Mouse (Mus musculus) forelimb bud, embryonic 11.5 days (tissue): ENCODE data around the gene Mdga1.

Experiments used
- DNase-seq: peaks from one replicate; pipeline ENCODE4 v3.0.0-alpha.2; 2012; ENCODE audit warnings: low read depth, low spot score

Mdga1 gene

DNA sequence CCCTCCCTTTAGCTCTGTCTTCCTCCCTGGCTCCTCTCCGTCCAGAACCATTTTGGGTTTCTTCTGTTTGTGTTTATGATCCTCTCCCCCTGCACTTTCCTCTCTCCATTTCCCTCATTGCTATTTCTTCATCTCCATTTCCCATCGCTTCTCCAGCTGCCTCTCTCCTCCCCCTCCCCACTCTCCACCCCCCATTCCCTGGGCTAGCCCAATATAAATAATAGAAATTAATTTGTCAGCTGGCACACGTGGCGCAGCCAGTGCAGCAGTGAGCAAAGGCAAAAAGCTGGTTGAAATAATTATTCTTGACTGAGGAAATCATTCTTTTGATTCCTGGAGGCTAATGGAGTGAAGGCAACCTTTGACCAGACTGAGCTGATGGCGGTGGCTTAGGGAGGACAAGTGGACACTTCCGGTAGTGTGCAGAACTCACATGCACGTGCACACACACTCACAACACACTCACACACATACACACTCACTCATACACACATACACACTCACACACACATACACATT lies at the start of gene Mdga1:
Gene Mdga1, minus strand, starts transcription at position 51 of the 519 bp plus-strand sequence.
- no peak for DNase-seq

DNA sequence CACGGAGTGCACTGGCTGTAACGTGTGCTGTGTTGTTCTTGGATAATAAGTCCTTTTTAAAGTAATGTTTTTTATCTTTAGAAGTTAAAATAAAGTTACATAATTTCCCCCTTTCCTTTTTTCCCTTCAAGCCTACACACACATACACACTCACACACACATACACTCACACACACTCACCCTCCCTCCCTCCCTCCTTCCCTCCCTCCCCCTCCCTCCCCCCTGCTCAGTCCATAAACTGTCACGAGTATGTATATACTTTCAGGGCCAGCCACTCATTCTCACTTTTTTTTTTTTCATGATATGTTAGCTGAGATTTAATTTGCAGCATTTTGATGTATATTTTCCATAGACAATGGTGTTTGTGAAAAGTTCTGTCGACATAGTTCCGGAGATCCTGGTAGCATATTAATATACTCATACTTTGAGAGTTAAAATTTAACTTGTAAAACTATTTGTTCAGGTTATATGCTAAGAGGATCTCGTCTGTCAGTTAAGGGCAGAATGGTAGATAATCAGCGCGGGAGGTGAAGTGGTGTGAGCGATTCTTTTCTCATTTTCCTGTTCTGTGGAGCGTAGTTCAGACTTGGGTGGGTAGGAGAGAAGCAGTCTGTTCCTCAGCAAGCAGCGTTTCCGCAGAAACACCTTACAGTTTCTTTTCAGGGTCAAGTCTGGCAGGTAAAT lies 49.2 kb upstream of the Mdga1 start:
- no peak for DNase-seq

- DNase-seq = no peak
Measured at GRCm38 (mm10) chr17:30014660-30015059, 44.8 kb upstream of the Mdga1 start.

GRCm38 (mm10) chr17:30008392-30008791 lies 38.5 kb upstream of the Mdga1 start:
- no peak for DNase-seq

- no peak for DNase-seq
Measured at GRCm38 (mm10) chr17:30007883-30008282, 38.0 kb upstream of the Mdga1 start.

DNA sequence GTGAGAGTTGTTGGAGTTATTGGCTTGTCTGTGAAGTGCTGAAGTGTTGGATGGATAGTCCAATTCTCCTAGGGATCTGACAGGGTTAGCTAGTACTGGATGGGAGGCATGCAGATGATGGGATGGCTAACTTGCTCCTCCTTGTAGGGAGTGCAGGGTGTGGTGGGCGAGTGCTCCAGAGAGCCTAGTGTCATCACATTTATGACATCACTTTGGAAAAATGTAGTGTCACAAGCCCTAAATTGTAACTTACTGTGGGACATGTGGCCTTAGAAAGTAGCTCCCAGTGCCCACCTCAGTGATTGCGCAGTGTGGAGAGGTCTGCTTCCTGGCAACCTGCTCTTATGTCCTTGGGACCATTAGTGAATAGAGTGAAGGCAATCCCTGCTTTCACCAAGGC lies 37.0 kb upstream of the Mdga1 start:
- DNase-seq = no peak

DNA sequence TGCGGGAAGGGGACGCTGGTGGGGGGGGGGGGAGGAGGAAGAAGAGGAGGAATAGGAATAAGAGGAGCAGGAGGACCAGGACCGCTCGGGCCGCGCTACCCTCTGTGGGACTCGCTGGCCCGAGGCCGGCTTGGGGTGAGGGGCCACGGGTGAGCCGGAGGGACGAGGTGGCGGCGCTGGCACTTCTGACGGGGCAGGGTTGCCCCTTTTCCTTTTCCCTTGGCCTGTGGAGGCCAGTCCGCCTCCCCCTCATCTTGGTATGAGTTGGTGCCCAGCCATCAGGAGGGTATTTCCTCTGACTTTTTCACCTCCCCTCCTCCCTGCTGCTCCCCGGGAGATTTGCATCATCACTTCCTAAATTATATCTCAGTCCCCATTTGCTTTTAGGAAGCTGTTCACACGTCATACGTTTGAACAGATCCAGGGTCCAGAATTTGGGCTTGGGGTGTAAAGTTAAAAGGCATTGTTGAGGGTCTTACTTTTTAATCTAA lies 35.6 kb upstream of the Mdga1 start:
- no peak for DNase-seq

DNA sequence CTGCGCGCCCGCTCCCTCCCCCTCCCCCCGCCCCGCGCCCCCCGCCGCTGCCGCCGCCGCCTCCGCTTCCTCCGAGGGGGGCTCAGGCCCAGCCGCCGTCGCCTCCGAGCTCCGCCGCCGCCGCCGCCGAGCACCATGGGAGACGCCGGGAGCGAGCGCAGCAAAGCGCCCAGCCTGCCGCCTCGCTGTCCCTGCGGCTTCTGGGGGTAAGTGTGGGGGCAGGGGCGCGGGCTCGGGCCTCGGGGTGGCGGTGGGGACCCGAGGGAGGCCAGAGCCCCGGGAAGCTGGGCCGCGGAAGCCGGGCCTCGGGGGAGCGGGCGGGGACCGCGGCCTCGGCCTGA lies 35.2 kb upstream of the Mdga1 start:
- no peak for DNase-seq

DNA sequence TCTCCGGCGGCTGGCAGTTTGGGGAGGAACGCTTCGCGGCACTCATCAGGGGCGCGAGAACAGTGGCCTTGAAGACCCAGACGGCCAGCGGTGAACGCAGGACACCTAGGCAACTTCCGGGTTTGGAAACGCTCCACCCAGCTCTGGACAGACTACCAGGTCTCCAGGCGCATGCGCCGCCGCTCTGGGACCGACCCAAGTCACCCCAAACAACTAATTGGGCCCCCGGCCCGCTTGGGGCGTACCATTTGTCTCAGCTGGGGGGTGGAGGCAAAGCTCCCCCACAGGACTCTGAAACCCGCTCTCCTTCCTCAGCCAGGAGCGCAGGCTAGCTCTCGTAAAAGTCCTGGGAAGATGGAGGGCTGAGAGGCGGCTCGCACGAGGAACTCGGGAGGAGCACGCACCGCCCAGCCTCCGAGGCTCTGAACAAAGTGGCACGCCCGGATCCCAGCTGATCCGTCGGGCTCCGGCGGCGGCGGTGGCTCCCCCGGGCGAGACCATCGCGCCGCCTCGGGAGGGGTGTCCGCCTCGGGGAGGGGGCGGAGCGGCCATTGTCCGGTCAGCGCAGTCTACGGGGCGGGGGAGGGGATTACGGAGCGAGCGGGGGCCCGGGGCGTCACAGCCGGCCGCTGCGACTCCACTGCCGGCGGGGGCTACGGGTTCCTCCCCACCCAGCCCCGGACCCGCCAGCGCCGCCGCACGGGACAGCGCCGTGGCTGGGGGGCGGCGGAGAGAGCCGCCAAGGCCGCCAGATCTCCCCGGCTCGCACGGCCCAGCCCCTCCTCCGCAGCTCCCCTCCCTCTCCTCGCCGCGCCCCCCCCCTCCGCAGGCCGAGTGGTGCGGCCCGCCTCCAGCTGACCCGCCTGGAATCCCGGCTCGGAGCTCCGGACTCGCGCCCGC lies 34.6 kb upstream of the Mdga1 start, which contains the start of gene Zfand3:
Gene Zfand3, plus strand, starts transcription at position 531 of the 900 bp plus-strand sequence.
- peak; percentile 95 for DNase-seq

- no peak for DNase-seq
Measured at GRCm38 (mm10) chr17:29998566-29999295, 28.8 kb upstream of the Mdga1 start.

- no peak for DNase-seq
Measured at GRCm38 (mm10) chr17:29997726-29998125, 27.8 kb upstream of the Mdga1 start.

GRCm38 (mm10) chr17:29995986-29996385 lies 26.1 kb upstream of the Mdga1 start:
- DNase-seq = no peak

- no peak for DNase-seq
Measured at GRCm38 (mm10) chr17:29994459-29994858, 24.6 kb upstream of the Mdga1 start.

- DNase-seq = no peak
Measured at GRCm38 (mm10) chr17:29994011-29994410, 24.1 kb upstream of the Mdga1 start.

GRCm38 (mm10) chr17:29993488-29993887 lies 23.6 kb upstream of the Mdga1 start:
- DNase-seq = no peak

DNA sequence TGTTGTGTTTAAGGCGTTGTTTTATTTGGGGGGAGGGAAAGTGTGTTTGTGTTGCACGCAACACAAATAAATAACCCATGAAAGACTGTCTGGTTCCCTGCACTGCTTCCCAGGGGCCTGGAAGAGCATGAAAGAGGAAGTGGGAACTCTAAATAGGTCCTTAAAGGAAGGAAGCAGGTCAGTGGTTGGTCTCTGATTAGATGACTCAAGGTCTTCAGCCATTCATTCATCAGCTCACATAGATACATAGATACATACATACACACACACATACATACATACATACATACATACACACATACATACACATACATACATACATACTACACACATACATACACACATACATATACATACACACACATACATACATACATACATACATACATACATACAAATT lies 21.0 kb upstream of the Mdga1 start:
- no peak for DNase-seq

DNA sequence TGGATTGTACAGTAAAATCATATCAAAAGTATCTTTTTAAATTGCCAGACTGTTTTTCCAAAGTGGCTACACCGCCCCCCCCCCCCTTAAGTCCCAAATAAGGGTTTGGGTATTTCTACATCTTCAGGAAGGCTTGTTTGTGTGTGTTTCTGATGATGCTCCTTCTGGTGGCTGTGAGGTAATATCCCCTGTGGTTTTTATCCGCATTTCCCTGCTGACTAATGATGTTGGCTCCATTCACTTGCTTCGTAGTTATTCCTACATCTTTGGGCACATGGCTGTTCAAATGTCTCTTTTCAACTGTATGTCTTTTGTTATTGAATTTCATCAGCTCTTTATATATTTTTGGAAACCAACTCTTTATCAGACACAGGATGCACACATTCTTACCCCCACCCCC lies 20.2 kb upstream of the Mdga1 start:
- no peak for DNase-seq

DNA sequence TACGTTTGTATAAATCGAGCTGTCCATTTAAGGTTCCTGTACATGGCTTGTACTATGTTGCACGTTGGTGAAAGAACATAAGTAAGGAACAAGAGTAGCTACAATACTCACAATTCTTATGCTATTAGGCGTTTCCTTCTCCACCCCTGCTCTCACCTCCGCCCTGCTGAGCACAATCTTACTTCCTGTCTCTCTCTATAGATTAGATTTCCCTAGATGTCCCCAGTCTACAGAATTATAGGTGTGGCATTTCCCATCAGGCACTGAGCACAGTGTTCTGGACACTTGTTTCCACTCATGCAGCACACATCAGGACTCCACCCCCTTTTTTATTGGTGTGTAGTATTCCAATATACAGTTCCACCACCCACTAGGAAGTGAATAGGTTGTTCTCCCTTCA lies 19.8 kb upstream of the Mdga1 start:
- DNase-seq = no peak

DNA sequence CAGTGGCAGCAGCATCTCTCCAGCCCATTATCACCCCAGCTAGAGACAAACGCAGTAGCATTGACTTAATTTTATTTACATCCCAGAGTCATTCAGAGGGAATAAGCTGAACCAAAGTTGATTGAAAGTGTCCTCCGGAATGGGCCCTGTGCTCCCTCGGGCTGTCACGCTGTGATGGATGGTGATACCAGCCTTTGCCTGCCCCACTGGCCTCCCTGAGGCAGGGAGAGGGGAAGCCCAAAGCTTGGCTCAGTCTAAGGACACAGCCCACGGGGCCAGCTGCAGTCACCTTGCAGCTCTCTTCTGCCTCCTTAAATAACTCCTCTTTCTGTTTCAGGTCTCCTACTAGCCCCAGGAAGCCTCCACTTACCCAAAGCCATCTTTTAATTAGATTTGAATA lies 18.3 kb upstream of the Mdga1 start:
- no peak for DNase-seq

DNA sequence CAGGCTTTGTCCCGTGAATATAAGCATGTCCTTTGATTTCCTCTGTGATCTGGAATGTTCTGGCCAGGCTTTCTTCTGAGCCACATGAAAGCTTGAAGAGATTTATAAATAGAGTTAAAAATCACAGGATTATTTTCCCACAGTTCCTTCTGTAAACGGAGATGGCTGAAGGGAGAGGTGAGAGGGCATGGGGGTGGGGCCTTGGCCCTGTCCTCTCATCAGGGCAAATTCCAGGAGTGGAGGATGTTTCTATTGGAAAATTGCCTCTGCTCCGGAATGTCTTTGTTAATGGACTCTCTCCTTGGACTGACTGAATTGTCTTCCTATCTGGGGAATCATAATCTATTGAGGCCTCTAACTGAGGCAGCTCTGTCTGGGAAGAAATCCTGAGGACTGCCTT lies 15.6 kb upstream of the Mdga1 start:
- no peak for DNase-seq

DNA sequence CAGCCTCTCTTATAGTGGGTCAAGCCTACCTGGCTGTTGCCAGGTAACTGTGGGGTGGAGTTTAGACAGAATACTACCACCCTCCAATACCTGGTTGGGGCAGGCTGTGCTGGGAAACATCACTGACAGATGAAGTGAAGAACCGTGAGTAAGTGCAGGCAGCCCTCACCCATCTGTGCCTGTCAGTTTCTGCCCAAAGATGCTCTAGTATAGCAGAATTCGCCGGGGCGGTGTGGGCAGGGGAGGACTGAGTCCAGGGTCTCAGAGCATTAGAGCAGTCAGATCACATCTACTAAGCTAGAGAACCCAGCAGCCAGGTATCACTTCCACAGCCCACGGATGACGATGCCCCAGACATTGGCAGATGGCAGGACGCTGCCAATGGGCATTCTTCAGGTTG lies 15.0 kb upstream of the Mdga1 start:
- DNase-seq = no peak

DNA sequence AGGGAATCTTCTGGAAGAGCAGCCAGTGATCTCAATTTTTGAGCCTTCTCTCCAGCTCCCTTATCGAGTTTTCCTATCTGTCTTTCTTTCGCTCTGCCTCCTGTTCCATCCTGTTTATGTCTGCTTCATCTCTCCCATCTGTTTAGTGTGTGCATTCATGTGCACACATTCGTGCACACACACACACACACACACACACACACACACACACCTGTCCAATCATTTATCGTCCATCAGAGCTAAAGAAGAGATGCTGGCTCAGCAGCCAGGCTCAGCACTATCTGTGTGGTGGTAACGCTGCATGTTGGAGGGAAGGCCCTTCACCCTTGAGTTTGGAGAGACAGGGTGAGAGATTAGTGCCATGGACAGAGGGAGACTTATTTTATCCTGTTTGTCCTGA lies 13.3 kb upstream of the Mdga1 start:
- no peak for DNase-seq
